Mouse (Mus musculus): ENCODE data around the gene Ppm1h.

- TF ChIP-seq ETS1 (IDR thresholded peaks at IDR 0.05; ENCODE audit: low read depth, low read length) (no peak), E2F4 (IDR thresholded peaks at IDR 0.05; ENCODE audit: borderline replicate concordance, low read depth, low read length) (no peak), GATA1 (IDR thresholded peaks at IDR 0.05; ENCODE audit: low read depth, low read length) (no peak), RAD21 (IDR thresholded peaks at IDR 0.05; ENCODE audit: low read depth, low read length) (no peak), CTCF (IDR thresholded peaks at IDR 0.05 in 2 of 3, conservative IDR thresholded peaks at IDR 0.05 in 1 of 3; ENCODE audit: control insufficient read depth in 1 of 3, insufficient read depth in 1 of 3, low read depth in 2 of 3, low read length in 3 of 3, poor library complexity in 1 of 3, severe bottlenecking in 1 of 3) (no peak), POLR2A (IDR thresholded peaks at IDR 0.05; ENCODE audit: control insufficient read depth in 1 of 2, insufficient read depth in 1 of 2, low read depth in 1 of 2, low read length in 2 of 2, poor library complexity in 1 of 2) (no peak), ZNF384 (IDR thresholded peaks at IDR 0.05; ENCODE audit: low read depth, low read length) (no peak), EP300 (IDR thresholded peaks at IDR 0.05; ENCODE audit: low read depth in 1 of 2, low read length in 2 of 2) (no peak), SMC3 (IDR thresholded peaks at IDR 0.05; ENCODE audit: low read depth, low read length) (no peak), UBTF (IDR thresholded peaks at IDR 0.05; ENCODE audit: borderline replicate concordance, insufficient read depth, low read depth, low read length) (no peak), CHD2 (IDR thresholded peaks at IDR 0.05; ENCODE audit: low read length) (no peak), ZC3H11A (IDR thresholded peaks at IDR 0.05; ENCODE audit: low read depth, low read length) (no peak), USF1 (IDR thresholded peaks at IDR 0.05; ENCODE audit: low read depth, low read length) (no peak), MAFK (IDR thresholded peaks at IDR 0.05; ENCODE audit: borderline replicate concordance, low read depth, low read length) (no peak)
These were observed 141.2 kb downstream of the Ppm1h start for GRCm38 (mm10) chr10:122819808-122820207.
